Mouse (Mus musculus) heart, embryonic 13.5 days (tissue): ENCODE data around the gene Plet1. TPM values are rescaled to one million over a fixed set of nuclear protein-coding genes. Genes with fewer than 3 reads are reported as not detected.

Experiments used
- ATAC-seq: fragments of 200-750 bp; cut with Nextera tagmentation; 2 replicates; pipeline ENCODE4 v1.8.0; 2017; ENCODE audit warnings: moderate TSS enrichment; ENCODE audit not compliant: insufficient number of reproducible peaks, low FRiP score, low TSS enrichment; ENCODE audit errors: extremely low read depth
- H3K27ac ChIP-seq: fragments of 300-500 bp; sonication (generic); replicated peaks from 2 replicates; pipeline ENCODE4 v1.5.1; 2015; ENCODE audit warnings: moderate library complexity, mild to moderate bottlenecking, inconsistent platforms
- H3K27me3 ChIP-seq: fragments of 300-500 bp; sonication (generic); replicated peaks from 2 replicates; pipeline ENCODE4 v1.6.1; 2015; ENCODE audit warnings: mild to moderate bottlenecking, inconsistent platforms
- H3K36me3 ChIP-seq: fragments of 300-500 bp; sonication (generic); 2 replicates; pipeline ENCODE4 v1.6.1; 2015; ENCODE audit warnings: mild to moderate bottlenecking, inconsistent platforms
- H3K4me1 ChIP-seq: fragments of 300-500 bp; sonication (generic); 2 replicates; pipeline ENCODE4 v1.6.1; 2015; ENCODE audit warnings: inconsistent platforms
- H3K4me2 ChIP-seq: fragments of 300-500 bp; sonication (generic); 2 replicates; pipeline ENCODE4 v1.6.1; 2015; ENCODE audit warnings: inconsistent platforms, mild to moderate bottlenecking, moderate library complexity
- H3K4me3 ChIP-seq: fragments of 300-500 bp; sonication (generic); 2 replicates; pipeline ENCODE4 v1.5.1; 2015; ENCODE audit warnings: moderate library complexity, mild to moderate bottlenecking, inconsistent platforms
- H3K9ac ChIP-seq: fragments of 300-500 bp; sonication (generic); 2 replicates; pipeline ENCODE4 v1.6.1; 2015; ENCODE audit warnings: inconsistent platforms, mild to moderate bottlenecking, moderate library complexity
- H3K9me3 ChIP-seq: fragments of 300-500 bp; sonication (generic); 2 replicates; pipeline ENCODE4 v1.6.1; 2016; ENCODE audit warnings: inconsistent platforms
- WGBS: fragments of 180-500 bp; shearing (Covaris S2); methylation state at CpG from one replicate; pipeline ENCODE4 v1.1.7; 2015; ENCODE audit warnings: mixed read lengths; 5-methylcytosine and 5-hydroxymethylcytosine counted together
- polyA plus RNA-seq: library from polyadenylated mRNA; unstranded; fragments of >200 nt; fragmentation: Nextera tagmentation; extraction: Ambion mirVana; gene quantifications from 2 replicates; pipeline ENCODE4 v1.2.1, GENCODE M21; 2015

Plet1 gene
- polyA plus RNA-seq, 1 experiment from 2014 or later: 0.19 TPM

DNA sequence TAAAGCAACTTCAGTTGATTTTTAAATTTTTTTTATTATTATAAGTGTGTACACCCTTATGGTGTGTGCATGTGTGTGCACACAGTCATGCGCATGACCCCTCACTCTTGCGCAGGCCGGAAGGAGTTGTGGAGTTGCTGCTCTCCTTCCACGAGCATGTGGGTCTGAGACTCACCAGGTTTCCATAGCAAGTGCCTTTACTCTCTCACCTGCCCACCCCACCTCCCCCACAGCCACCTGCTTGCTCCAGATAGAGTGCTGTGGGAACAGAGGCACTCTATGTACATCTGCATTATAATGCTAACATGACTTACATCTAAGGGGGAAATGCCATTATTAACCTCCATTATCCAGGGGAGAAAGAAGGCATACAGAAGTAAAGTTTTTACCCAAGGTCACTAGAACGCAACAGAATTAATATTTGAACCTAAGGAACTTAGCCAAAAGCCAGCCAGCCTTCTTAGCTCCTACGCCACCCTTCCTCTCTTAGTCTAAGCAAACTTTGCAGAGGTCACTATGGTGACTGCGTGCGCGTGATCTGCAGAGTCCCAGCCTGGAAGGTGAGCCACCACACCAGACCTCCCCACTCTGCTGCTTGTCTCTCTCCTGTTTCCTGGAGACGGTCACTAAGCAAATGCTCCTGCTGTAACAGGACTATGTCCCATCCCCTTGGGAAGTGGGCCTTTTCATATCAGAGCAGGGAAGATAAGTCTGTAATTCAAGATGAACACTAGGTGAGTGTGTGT, 1.3 kb downstream of the Plet1 start:
- Histone ChIP-seq H3K4me1 (peaks cover 20% of the 10 kb centered on the region), H3K4me3 (no peak overlapping the region), H3K9ac (0 out of 2 replicates have a peak overlapping the region, but pooled peaks have one; percentile 7), H3K9me3 (no peaks in the 10 kb centered on the region), H3K36me3 (no peaks in the 10 kb centered on the region), H3K27ac (no peak overlapping the region), H3K4me2 (peak overlapping the region; percentile 42), H3K27me3 (no peaks in the 10 kb centered on the region)
- no peak for ATAC-seq
- 58% methylated on average over 10 of the region's 10 CpGs for WGBS

DNA sequence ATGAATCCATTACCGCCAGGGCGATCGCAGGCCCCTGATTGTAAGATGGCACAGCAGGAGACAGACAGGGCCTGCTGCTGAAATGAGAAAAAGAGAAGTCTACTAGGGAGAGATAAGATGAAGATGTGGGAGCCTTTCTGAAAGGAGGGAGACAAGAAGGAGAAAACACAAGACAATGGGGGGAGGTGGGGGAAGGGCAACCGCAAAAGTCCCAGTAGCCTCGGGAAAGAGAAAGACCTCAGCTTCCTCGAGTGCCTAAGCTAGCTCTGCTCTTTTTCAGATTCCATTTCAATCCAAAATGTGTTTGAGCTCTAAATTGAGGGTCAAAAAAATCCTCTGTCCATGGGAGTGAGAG, 1.8 kb downstream of the Plet1 start:
- no peak for ATAC-seq
- no peaks in the 10 kb centered on the region for H3K36me3 ChIP-seq
- no peak overlapping the region for H3K27ac ChIP-seq
- WGBS: 18% methylated on average over 6 of the region's 6 CpGs
- H3K27me3 ChIP-seq: no peaks in the 10 kb centered on the region
- no peaks in the 10 kb centered on the region for H3K9me3 ChIP-seq
- peaks cover 24% of the 10 kb centered on the region for H3K4me1 ChIP-seq
- peak overlapping the region; percentile 7; the same call in 1 of the 2 replicates for H3K9ac ChIP-seq
- H3K4me3 ChIP-seq: no peak overlapping the region
- peak overlapping the region; percentile 42 for H3K4me2 ChIP-seq

DNA sequence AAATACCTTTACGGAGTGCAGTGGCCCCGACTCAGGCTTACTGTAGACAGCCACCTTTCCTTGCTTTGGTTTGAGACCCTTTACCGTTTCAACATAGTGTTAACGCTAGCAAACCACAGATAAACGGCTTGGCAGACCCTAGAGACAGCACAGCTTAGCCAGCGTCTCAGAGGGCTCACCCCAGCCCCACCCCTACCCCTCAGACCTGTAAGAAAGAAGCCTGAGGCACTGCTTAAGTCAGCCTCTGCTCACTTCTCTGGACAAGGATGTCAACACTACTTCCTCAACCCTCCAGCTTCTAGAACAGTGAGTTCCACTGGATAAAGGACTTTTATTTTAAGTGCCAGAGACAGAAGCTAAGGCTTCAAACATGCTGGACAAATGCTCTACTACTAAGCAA, 2.2 kb downstream of the Plet1 start:
- Histone ChIP-seq H3K9ac (no peak overlapping the region), H3K4me3 (no peak overlapping the region), H3K27me3 (no peaks in the 10 kb centered on the region), H3K27ac (no peak overlapping the region), H3K36me3 (no peaks in the 10 kb centered on the region), H3K4me2 (peak overlapping the region; percentile 42), H3K4me1 (peaks cover 24% of the 10 kb centered on the region), H3K9me3 (no peaks in the 10 kb centered on the region)
- no peak for ATAC-seq
- WGBS: 17% methylated on average over 6 of the region's 6 CpGs

DNA sequence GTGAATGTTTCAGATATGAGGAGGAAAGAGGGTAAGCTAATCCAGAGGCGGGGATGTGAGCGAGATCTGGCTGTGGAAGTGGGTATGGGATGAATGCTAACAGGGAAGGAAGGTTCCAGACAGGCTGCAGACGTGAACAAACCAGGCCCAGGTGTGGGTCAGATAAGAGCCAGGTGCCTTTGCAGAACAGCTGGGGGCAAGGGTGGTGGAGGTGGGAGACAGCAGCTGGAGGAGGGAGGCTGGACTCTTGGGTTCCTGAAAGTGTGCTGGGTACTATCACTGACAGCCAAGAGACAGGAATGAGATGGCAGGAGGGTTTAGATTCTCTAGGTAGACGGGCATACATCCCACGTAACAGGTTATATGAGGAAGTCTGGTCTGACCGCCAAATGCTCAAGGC, 2.8 kb downstream of the Plet1 start:
- Histone ChIP-seq H3K4me1 (peaks cover 24% of the 10 kb centered on the region), H3K27ac (no peak overlapping the region), H3K9me3 (no peaks in the 10 kb centered on the region), H3K27me3 (no peaks in the 10 kb centered on the region), H3K36me3 (no peaks in the 10 kb centered on the region), H3K4me2 (no peak overlapping the region), H3K4me3 (no peak overlapping the region), H3K9ac (no peak overlapping the region)
- WGBS: 54% methylated on average over 6 of the region's 6 CpGs
- no peak for ATAC-seq

DNA sequence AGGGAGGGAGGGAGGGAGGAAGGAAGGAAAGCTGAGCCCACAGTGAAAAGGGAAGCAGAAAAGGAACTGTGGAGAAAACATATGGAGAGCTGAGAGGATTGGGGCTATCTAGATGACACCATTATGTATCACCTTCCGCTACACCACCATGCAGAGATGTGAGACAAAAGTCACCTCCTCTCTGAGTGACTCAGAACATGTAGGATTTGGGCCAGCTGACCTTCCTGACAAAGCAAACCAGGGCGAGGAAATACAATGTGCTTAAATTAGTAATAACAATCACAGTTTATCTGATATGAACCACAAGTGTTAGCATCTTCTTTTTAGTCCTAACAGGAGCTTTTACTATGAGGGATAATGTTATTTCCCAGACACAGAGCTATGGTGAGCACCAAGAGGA, 3.2 kb downstream of the Plet1 start:
- no peaks in the 10 kb centered on the region for H3K9me3 ChIP-seq
- no peak overlapping the region for H3K4me2 ChIP-seq
- no peak overlapping the region for H3K27ac ChIP-seq
- no peak for ATAC-seq
- H3K27me3 ChIP-seq: no peaks in the 10 kb centered on the region
- no peaks in the 10 kb centered on the region for H3K36me3 ChIP-seq
- peaks cover 24% of the 10 kb centered on the region for H3K4me1 ChIP-seq
- 57% methylated on average over 2 of the region's 2 CpGs for WGBS
- H3K9ac ChIP-seq: no peak overlapping the region
- H3K4me3 ChIP-seq: no peak overlapping the region

DNA sequence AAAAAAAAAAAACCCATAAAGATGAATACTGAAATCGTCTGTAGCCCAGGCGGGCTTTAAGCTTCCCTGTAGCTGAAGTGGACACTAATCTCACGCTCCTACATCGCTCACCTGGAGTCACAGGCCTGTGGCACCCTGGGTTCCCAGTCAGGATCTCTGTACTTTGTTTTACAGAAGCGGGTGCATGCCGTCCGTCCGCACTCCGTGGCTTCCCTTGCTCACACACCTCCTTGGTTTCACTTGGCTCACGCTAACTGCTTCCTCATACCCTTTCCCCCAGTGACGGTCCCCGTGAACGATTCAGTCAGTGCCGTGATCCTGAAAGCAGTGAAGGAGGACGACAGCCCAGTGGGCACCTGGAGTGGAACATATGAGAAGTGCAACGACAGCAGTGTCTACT, 4.5 kb downstream of the Plet1 start:
- 78% methylated on average over 16 of the region's 16 CpGs for WGBS
- ATAC-seq: no peak
- no peaks in the 10 kb centered on the region for H3K9me3 ChIP-seq
- H3K27ac ChIP-seq: no peak overlapping the region
- no peaks in the 10 kb centered on the region for H3K27me3 ChIP-seq
- no peak overlapping the region for H3K4me3 ChIP-seq
- no peak overlapping the region for H3K4me2 ChIP-seq
- no peak overlapping the region for H3K9ac ChIP-seq
- peaks cover 24% of the 10 kb centered on the region for H3K4me1 ChIP-seq
- no peaks in the 10 kb centered on the region for H3K36me3 ChIP-seq

DNA sequence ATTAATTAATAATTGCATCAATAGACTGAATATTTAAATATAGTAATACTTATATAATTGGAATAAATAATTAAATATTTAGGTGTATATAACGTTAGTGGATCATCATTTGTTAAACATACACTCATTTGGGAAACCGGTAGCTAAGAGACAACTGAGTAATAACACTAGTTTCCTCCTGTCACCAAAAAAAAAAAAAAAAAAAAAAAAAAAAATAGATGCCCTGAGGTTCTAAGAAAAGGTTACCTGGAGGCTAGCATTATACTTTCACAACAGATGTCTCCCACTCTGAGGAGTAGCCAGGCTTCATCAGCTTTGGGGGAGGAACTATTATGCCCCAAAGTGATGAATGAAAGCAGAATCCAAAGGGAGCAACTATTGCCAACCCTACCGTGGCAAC, 5.5 kb downstream of the Plet1 start:
- Histone ChIP-seq H3K27me3 (no peaks in the 10 kb centered on the region), H3K4me3 (no peak overlapping the region), H3K27ac (no peak overlapping the region), H3K4me2 (no peak overlapping the region), H3K9me3 (no peaks in the 10 kb centered on the region), H3K9ac (no peak overlapping the region), H3K36me3 (no peaks in the 10 kb centered on the region), H3K4me1 (peaks cover 24% of the 10 kb centered on the region)
- 72% methylated on average over 3 of the region's 3 CpGs for WGBS
- no peak for ATAC-seq

DNA sequence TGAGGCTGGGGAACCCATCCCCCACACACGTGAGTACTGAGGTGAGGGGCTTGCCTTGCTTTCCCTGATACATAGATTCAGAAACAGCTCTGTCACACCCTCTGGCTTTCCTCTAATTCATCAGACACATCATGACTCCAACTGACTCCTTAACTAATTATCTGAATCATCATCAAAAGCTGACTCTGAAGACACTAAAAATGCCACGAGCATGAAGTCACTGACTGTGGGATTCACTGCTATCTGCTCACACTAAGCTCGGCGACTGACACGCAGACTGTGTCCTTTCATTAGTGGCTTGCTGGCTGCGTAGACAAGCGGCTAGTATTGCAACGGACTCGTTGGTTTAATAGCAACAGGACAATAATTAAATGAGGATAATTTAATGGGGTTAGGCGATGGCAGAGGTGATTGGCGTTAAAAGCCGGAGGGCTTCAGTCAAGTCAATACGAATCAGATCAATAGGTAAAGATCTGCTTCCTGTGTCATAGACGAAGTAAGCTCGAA, 6.2 kb downstream of the Plet1 start:
- Histone ChIP-seq H3K9ac (peak overlapping the region; percentile 73), H3K9me3 (no peaks in the 10 kb centered on the region), H3K27me3 (no peaks in the 10 kb centered on the region), H3K4me2 (peak overlapping the region; percentile 71), H3K27ac (no peak overlapping the region), H3K4me3 (peak overlapping the region; percentile 49), H3K36me3 (no peaks in the 10 kb centered on the region), H3K4me1 (peaks cover 24% of the 10 kb centered on the region)
- no peak for ATAC-seq
- 54% methylated on average over 15 of the region's 15 CpGs for WGBS

DNA sequence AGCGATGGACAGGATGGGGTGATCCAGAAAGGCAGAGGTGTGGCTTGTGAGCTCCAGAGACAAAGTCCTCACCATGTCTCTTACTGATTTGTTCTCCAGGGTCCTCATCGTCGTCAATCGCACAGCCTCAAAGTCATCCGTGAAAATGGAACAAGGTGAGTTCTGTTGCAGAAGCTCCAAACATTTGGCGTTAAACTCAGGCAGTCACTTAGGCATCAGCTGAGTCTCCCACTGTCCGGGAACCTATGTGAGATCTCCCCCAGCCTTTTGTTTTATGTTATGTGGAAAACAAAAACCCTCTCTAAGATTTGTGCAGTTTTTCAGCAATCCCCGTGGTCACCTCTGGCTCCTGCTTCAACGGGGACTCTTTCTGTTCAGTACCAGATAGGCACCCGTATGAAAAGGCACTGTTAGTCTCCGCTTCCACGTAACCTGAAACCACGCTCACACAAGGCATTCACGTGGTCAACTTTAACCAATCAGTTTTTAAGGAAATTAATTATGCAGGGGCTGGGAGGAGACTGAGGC, 6.7 kb downstream of the Plet1 start:
- Histone ChIP-seq H3K27me3 (no peaks in the 10 kb centered on the region), H3K9ac (peak overlapping the region; percentile 73), H3K4me1 (peaks cover 22% of the 10 kb centered on the region), H3K9me3 (no peaks in the 10 kb centered on the region), H3K4me3 (peak overlapping the region; percentile 49), H3K27ac (no peak overlapping the region), H3K36me3 (no peaks in the 10 kb centered on the region), H3K4me2 (peak overlapping the region; percentile 71)
- WGBS: 18% methylated on average over 14 of the region's 14 CpGs
- peak; percentile 77; the same call in 1 of the 2 replicates for ATAC-seq

DNA sequence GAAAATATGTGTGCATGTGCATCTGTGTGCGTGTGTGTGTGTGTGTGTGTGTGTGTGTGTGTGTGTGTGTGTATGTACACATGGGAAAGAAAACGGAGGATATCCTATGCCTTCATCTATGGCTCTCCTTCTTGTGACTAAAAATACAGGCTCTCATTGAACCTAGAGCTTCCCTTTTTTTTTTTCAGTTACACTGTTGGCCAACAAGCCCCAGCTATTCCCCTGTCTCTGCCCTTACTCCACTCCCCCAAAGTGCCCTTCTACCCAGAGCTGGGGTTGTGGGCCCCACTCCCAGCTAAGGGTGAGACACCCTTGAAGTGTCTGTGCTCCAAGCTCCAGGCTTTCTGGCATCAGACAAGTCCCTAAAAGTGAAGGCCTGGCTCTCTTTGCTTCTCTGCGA, 8.6 kb downstream of the Plet1 start:
- WGBS: 83% methylated on average over 3 of the region's 3 CpGs

DNA sequence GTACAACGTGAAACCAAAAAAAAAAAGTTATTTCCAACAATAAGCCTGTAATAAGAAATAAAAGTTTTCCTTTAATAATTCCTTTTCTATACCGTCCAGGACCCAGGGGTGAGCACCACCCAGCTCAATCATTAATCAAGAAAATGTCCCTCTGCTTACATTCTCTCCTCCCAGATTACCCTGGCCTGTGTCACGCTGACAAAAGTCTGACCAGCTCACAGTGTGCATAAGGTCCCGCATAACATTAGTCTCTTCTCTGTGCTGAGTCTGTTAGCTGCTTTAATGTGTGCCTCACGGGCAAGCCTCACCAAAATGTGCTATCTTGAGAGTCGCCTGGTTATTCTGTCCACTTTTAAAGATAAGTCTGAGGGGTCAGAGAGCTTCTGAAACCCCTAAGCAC, 11.1 kb downstream of the Plet1 start:
- H3K27me3 ChIP-seq: no peaks in the 10 kb centered on the region
- peak overlapping the region; percentile 50; the same call in 1 of the 2 replicates for H3K9ac ChIP-seq
- H3K4me2 ChIP-seq: peak overlapping the region; percentile 22; the same call in 1 of the 2 replicates
- WGBS: 46% methylated on average over 6 of the region's 6 CpGs
- ATAC-seq: no peak
- no peak overlapping the region for H3K4me3 ChIP-seq
- H3K36me3 ChIP-seq: no peaks in the 10 kb centered on the region
- no peak overlapping the region for H3K27ac ChIP-seq
- H3K4me1 ChIP-seq: peaks cover 13% of the 10 kb centered on the region; the same call in 1 of the 2 replicates
- H3K9me3 ChIP-seq: no peaks in the 10 kb centered on the region

More for the DNA sequence above, 8.6 kb downstream of the Plet1 start:
- Histone ChIP-seq H3K27ac (no peak overlapping the region), H3K4me2 (no peak overlapping the region), H3K4me3 (no peak overlapping the region), H3K27me3 (no peaks in the 10 kb centered on the region), H3K9ac (no peak overlapping the region), H3K9me3 (no peaks in the 10 kb centered on the region), H3K36me3 (no peaks in the 10 kb centered on the region), H3K4me1 (peaks cover 13% of the 10 kb centered on the region; the same call in 1 of the 2 replicates)
- no peak for ATAC-seq

DNA sequence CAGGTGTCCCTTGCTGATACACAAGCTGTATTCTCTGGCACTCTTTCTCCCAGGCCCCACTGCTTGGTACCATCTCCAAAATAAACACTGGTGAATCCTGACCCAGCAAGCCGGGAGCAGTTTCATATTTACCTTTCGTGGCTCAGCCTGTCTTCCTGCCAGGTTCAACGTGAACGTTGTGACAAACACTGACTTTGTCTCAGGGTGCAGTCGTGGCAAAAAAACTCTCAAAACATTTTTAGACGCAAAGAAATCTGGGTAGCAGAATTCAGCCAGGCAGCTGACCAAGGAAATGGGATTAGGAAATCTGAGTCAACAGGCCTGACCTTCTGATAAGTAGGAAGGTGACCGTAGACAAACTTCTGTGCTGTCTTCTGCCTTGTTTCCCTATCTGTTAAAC, 13.2 kb downstream of the Plet1 start:
- Histone ChIP-seq H3K27me3 (no peaks in the 10 kb centered on the region), H3K9me3 (no peaks in the 10 kb centered on the region), H3K4me3 (no peak overlapping the region), H3K9ac (no peak overlapping the region), H3K36me3 (no peaks in the 10 kb centered on the region), H3K4me2 (no peak overlapping the region), H3K27ac (no peak overlapping the region), H3K4me1 (peaks cover 8% of the 10 kb centered on the region; the same call in 1 of the 2 replicates)
- WGBS: 47% methylated on average over 7 of the region's 7 CpGs
- ATAC-seq: no peak
